Comparison of ENCODE assay signal across 23 mouse cellular contexts in the genomic region with DNA sequence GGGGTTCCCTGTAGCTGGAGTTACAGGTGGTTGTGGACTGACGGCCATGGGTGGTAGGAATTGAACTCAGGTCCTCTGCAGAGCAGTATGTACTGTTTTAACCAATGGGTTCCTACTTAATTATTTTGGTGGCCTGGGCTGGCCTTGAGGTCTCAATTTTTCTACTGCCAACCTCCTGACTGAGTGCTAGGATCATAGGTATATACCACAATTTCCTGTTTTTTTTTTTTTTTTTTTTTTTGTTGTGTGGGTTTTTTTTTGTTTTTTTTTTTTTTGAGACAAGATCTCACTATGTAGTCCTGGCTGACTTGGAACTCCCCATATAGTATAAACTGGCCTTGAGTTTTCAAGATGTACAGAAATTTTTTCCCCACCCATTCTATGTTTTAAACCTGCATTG. TPM values are rescaled to one million over a fixed set of nuclear protein-coding genes. Genes with fewer than 3 reads are reported as not detected.
"Had no signal": no experiment of that assay in that cellular context is flagged by ENCODE, and none has a peak within 500 bp of the region (broad histone marks: within the 10 kb centered on the region; RNA-seq: fewer than 3 reads in every experiment).

No protein-coding gene starts in this region.

- DNase-seq: lung, adult 18-20 months; lung, embryonic 14.5 days; lung, postnatal 10 days; lung, postnatal 4 days; midbrain, embryonic 14.5 days; retina, postnatal 1 day; right cerebral cortex, adult 18-20 months; right cerebral cortex, postnatal 25 days; right cerebral cortex, postnatal 4 days; spleen, adult 18-20 months had no signal

- ATAC-seq: midbrain, embryonic 16.5 days had no signal

- H3K9me3 ChIP-seq: midbrain, embryonic 10.5 days; midbrain, embryonic 12.5 days; neural tube, embryonic 13.5 days; neural tube, embryonic 15.5 days had no signal

- H3K4me2 ChIP-seq: lung, embryonic 14.5 days; midbrain, embryonic 12.5 days; neural tube, embryonic 13.5 days; neural tube, embryonic 15.5 days had no signal

- H3K27ac ChIP-seq: midbrain, embryonic 10.5 days; midbrain, embryonic 12.5 days; neural tube, embryonic 13.5 days; neural tube, embryonic 15.5 days had no signal

- H3K9ac ChIP-seq: lung, embryonic 14.5 days; midbrain, embryonic 12.5 days; neural tube, embryonic 13.5 days; neural tube, embryonic 15.5 days had no signal

- H3K4me3 ChIP-seq: midbrain, embryonic 10.5 days; midbrain, embryonic 12.5 days; myocyte; neural tube, embryonic 13.5 days; neural tube, embryonic 15.5 days had no signal

RNA-seq across cellular contexts. Expression of a gene that starts 4.7 kb away (rescaled TPM):
- polyA plus RNA-seq: liver, embryonic 16.5 days; lung, embryonic 14.5 days; lung, embryonic 16.5 days; myocyte; neural tube, embryonic 11.5 days; neural tube, embryonic 13.5 days; neural tube, embryonic 15.5 days; stomach, embryonic 14.5 days had no signal

RNA-seq across cellular contexts. Expression of a gene that starts 12.5 kb away (rescaled TPM):
- polyA plus RNA-seq: liver, embryonic 16.5 days; lung, embryonic 14.5 days; lung, embryonic 16.5 days; midbrain, embryonic 10.5 days; midbrain, embryonic 12.5 days; midbrain, embryonic 14.5 days; midbrain, embryonic 16.5 days; neural tube, embryonic 11.5 days; neural tube, embryonic 13.5 days had no signal

RNA-seq across cellular contexts. Expression of a gene that starts 12.8 kb away (rescaled TPM):
- polyA plus RNA-seq: liver, embryonic 16.5 days had no signal

RNA-seq across cellular contexts. Expression of a gene that starts 36.7 kb away (rescaled TPM):
- polyA plus RNA-seq: liver, embryonic 16.5 days; lung, embryonic 14.5 days; lung, embryonic 16.5 days; midbrain, embryonic 10.5 days; midbrain, embryonic 12.5 days; midbrain, embryonic 14.5 days; midbrain, embryonic 16.5 days; myocyte; neural tube, embryonic 11.5 days; neural tube, embryonic 13.5 days; neural tube, embryonic 15.5 days; small intestine, adult 2 months; stomach, embryonic 14.5 days; stomach, embryonic 16.5 days; thymus, postnatal 0 days had no signal
